Mouse (Mus musculus) B cell, adult (primary cell): ENCODE results near the gene Sostdc1. TPM values are rescaled to one million over a fixed set of nuclear protein-coding genes. Genes with fewer than 3 reads are reported as not detected.

ENCODE experiments used
- total RNA-seq: library from RNA; stranded (reverse); gene quantifications from 4 replicates; pipeline ENCODE4 v1.2.4, GENCODE M21; 2023; ENCODE audit not compliant: inconsistent age

Sostdc1 gene
- total RNA-seq = not detected in 4 replicates

GRCm38 (mm10) chr12:36313916-36314315 lies at the start of gene Sostdc1:
Sostdc1 (plus strand) TSS chr12:36314139.

Other genes starting within 250 kb of the Sostdc1 start
- gene Ankmy2, start 157.0 kb upstream of the Sostdc1 start, total RNA-seq = 23.5 to 26.4 TPM (median 24.2 TPM) in 4 replicates
- 99.9 to 107 TPM (median 102 TPM) in 4 replicates for gene Bzw2, start 156.1 kb upstream of the Sostdc1 start, total RNA-seq
- gene Lrrc72, start 60.7 kb upstream of the Sostdc1 start, total RNA-seq = not detected in 4 replicates
- gene Ispd, start 67.3 kb downstream of the Sostdc1 start, total RNA-seq = 12.0 to 13.8 TPM (median 12.2 TPM) in 4 replicates
- gene D630036H23Rik, start 68.0 kb downstream of the Sostdc1 start, total RNA-seq = 0.61 to 1.1 TPM in 2 of 4 replicates, not detected in the others